Mouse (Mus musculus) spleen, postnatal 10 days (tissue): ENCODE results near the gene Fgfr4.
A peak's percentile ranks its signal among the peaks of the same experiment; 100 is the strongest.

Experiments
- DNase-seq, 2 experiments: peaks; one replicate each; pipeline ENCODE4 v3.0.0; 2021 to 2022; ENCODE audit warnings: low spot score in 2 of 2

Gene Fgfr4

GRCm38 (mm10) chr13:55210193-55210970 is 57.9 kb downstream of the Fgfr4 start:
- peak in 1 of 2 experiments; percentile 62 for DNase-seq

DNA sequence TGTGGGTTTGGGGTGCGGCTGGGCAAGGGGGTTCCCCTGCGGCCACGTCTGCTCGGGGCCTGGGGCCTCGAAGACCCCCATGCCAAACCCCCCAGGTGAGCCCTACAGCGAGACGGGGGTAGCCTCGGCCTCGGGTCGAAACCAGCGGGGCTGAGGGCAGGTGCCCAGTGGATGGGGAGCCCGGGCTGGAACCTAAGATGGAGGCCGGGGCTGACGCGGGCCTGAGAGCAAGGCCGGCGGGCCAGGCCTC is 58.5 kb downstream of the Fgfr4 start:
- DNase-seq = peak in 1 of 2 experiments; percentile 89

DNA sequence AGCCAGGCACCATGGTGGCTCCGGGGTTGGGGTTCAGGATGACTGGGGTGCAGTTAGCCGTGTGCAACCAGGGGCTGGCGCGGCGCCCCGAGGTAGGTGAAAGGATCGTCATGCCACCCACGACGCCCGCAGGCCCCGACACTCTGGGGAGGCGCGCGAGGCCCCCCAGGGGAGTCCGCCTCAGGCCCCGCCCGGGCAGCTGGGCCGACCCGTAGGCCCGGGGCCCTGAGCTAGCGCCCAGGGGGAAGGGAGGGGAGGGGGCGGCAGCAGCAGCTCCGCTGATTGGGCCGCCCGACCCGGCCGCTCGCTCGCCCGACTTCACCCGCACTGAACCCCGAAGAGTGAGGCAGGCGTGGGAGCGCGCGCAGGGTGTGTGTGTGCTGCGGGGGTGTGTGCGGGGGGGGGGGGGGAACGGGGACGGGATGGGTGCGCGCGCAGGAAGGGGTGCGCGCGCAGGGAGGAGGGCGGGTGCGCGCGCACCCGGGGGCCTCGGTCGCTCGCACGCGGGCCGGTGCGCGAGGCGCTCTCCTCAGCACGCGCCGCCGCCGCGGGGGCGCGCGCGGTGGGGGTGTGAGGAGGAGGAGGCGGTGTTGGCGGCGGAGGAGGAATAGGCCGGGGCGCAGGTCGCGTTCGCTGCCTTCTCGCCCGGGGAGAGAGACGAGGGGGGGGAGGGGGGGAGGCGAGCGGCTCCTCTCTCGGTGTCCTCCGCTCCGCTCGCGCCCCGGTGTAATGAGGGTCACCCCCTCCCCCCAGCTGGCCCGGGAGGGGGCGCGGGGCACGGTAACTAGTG is 59.0 kb downstream of the Fgfr4 start:
- DNase-seq = peak; percentile 88 to 91

GRCm38 (mm10) chr13:55212011-55212360 is 59.5 kb downstream of the Fgfr4 start:
- peak in 1 of 2 experiments; percentile 67 for DNase-seq

- peak; percentile 71 to 86 for DNase-seq
Measured at GRCm38 (mm10) chr13:55212361-55213137, 60.1 kb downstream of the Fgfr4 start.

DNA sequence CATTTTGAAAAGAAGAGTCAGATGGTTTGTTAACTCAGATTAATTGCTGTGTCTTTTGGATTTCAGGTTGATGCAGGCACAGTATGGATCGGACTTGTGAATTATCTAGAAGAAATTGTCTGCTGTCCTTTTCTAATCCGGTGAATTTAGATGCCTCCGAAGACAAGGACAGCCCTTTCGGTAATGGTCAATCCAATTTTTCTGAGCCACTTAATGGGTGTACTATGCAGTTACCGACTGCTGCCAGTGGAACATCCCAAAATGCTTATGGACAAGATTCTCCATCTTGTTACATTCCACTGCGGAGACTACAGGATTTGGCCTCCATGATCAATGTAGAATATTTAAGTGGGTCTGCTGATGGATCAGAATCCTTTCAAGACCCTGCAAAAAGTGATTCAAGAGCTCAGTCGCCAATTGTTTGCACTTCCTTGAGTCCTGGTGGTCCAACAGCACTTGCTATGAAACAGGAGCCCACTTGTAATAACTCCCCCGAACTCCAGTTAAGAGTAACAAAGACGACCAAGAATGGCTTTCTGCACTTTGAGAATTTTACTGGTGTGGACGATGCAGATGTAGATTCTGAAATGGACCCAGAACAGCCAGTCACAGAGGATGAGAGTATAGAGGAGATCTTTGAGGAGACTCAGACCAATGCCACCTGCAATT is 60.8 kb downstream of the Fgfr4 start:
- DNase-seq = no peak
